Mouse (Mus musculus) midbrain, embryonic 16.5 days (tissue): Measurements from ENCODE around the gene Gm20441. TPM values are rescaled to one million over a fixed set of nuclear protein-coding genes. Genes with fewer than 3 reads are reported as not detected.
A peak's percentile ranks its signal among the peaks of the same experiment; 100 is the strongest.

ENCODE experiments used
- ATAC-seq: fragments of 200-750 bp; cut with Nextera tagmentation; 2 replicates; pipeline ENCODE4 v1.8.0; 2017; ENCODE audit warnings: moderate TSS enrichment
- H3K27ac ChIP-seq: fragments of 300-500 bp; sonication (generic); 2 replicates; pipeline ENCODE4 v1.5.1; 2014; ENCODE audit warnings: mild to moderate bottlenecking, low read length, mixed read lengths
- H3K27me3 ChIP-seq: fragments of 300-500 bp; sonication (generic); 2 replicates; pipeline ENCODE4 v1.6.1; 2014; ENCODE audit warnings: low read depth, low read length, mixed read lengths; ENCODE audit not compliant: control insufficient read depth, insufficient read depth
- H3K36me3 ChIP-seq: fragments of 300-500 bp; sonication (generic); 2 replicates; pipeline ENCODE4 v1.6.1; 2014; ENCODE audit warnings: mild to moderate bottlenecking, low read length, moderate library complexity, mixed read lengths; ENCODE audit not compliant: control insufficient read depth, insufficient read depth
- H3K4me1 ChIP-seq: fragments of 300-500 bp; sonication (generic); 2 replicates; pipeline ENCODE4 v1.6.1; 2014; ENCODE audit warnings: mild to moderate bottlenecking, low read length, mixed read lengths; ENCODE audit not compliant: control insufficient read depth, insufficient read depth
- H3K4me2 ChIP-seq: fragments of 300-500 bp; sonication (generic); 2 replicates; pipeline ENCODE4 v1.6.1; 2014; ENCODE audit warnings: mild to moderate bottlenecking, low read length, mixed read lengths
- H3K4me3 ChIP-seq: fragments of 300-500 bp; sonication (generic); 2 replicates; pipeline ENCODE4 v1.5.1; 2014; ENCODE audit warnings: low read depth, mild to moderate bottlenecking, low read length, moderate library complexity, mixed read lengths
- H3K9ac ChIP-seq: fragments of 300-500 bp; sonication (generic); 2 replicates; pipeline ENCODE4 v1.6.1; 2014; ENCODE audit warnings: low read depth, low read length, mixed read lengths
- H3K9me3 ChIP-seq: fragments of 300-500 bp; sonication (generic); replicated peaks from 2 replicates; pipeline ENCODE4 v1.6.1; 2014; ENCODE audit warnings: mild to moderate bottlenecking, low read length, mixed read lengths; ENCODE audit not compliant: control insufficient read depth, poor library complexity, severe bottlenecking
- WGBS: fragments of 180-500 bp; shearing (Covaris S2); extraction: QIAGEN DNeasy Blood & Tissue Kit; methylation state at CpG from one replicate; pipeline ENCODE4 v1.1.7; 2014; 5-methylcytosine and 5-hydroxymethylcytosine counted together
- polyA plus RNA-seq: library from polyadenylated mRNA; unstranded; fragments of >200 nt; fragmentation: Nextera tagmentation; extraction: Ambion mirVana; gene quantifications from 2 replicates; pipeline ENCODE4 v1.2.1, GENCODE M21; 2015

Gm20441 gene
- not detected in 2 replicates for polyA plus RNA-seq

GRCm38 (mm10) chr10:75780769-75781578 lies at the start of gene Gm20441, which contains the start of gene Gstt3:
Gm20441 (minus strand) TSS chr10:75780954.
Gstt3 (minus strand) TSS chr10:75781414.
- no peak for ATAC-seq
- Histone ChIP-seq H3K27me3 (peaks cover 36% of the 10 kb centered on the region), H3K27ac (no peak within 1 kb of the TSS), H3K4me2 (peak within 1 kb of the TSS; percentile 56), H3K9ac (no peak within 1 kb of the TSS), H3K36me3 (no peaks in the 10 kb centered on the region), H3K9me3 (0 out of 2 replicates have a peak, but pooled peaks cover 2% of the 10 kb centered on the region), H3K4me3 (peak within 1 kb of the TSS; percentile 26), H3K4me1 (peaks cover 5% of the 10 kb centered on the region; the same call in 1 of the 2 replicates)
- WGBS: 2% methylated on average over 28 of the region's 28 CpGs

- Histone ChIP-seq H3K27ac (no peak overlapping the region), H3K27me3 (peaks cover 10% of the 10 kb centered on the region), H3K4me3 (no peak overlapping the region), H3K36me3 (no peaks in the 10 kb centered on the region), H3K9ac (no peak overlapping the region), H3K9me3 (no peaks in the 10 kb centered on the region), H3K4me1 (peaks cover 5% of the 10 kb centered on the region), H3K4me2 (no peak overlapping the region)
- ATAC-seq: no peak
- 97% methylated on average over 2 of the region's 2 CpGs for WGBS
Measured at GRCm38 (mm10) chr10:75830275-75830670, 49.5 kb upstream of the Gm20441 start.

- Histone ChIP-seq H3K27ac (no peak overlapping the region), H3K9ac (no peak overlapping the region), H3K4me1 (peaks cover 2% of the 10 kb centered on the region), H3K27me3 (peaks cover 10% of the 10 kb centered on the region), H3K9me3 (no peaks in the 10 kb centered on the region), H3K4me3 (no peak overlapping the region), H3K36me3 (no peaks in the 10 kb centered on the region), H3K4me2 (no peak overlapping the region)
- no peak for ATAC-seq
- WGBS: 77% methylated on average over 2 of the region's 2 CpGs
Measured at GRCm38 (mm10) chr10:75829529-75830274, 48.9 kb upstream of the Gm20441 start.

GRCm38 (mm10) chr10:75828500-75828931 lies 47.8 kb upstream of the Gm20441 start:
- Histone ChIP-seq H3K27ac (no peak overlapping the region), H3K4me1 (no peaks in the 10 kb centered on the region), H3K4me2 (no peak overlapping the region), H3K9ac (no peak overlapping the region), H3K4me3 (no peak overlapping the region), H3K27me3 (peaks cover 3% of the 10 kb centered on the region), H3K9me3 (no peaks in the 10 kb centered on the region), H3K36me3 (no peaks in the 10 kb centered on the region)
- 0 out of 2 replicates have a peak, but pooled peaks have one; percentile 32 for ATAC-seq

- 90% methylated on average over 4 of the region's 4 CpGs for WGBS
- Histone ChIP-seq H3K9ac (no peak overlapping the region), H3K9me3 (no peaks in the 10 kb centered on the region), H3K36me3 (no peaks in the 10 kb centered on the region), H3K27me3 (no peaks in the 10 kb centered on the region), H3K4me3 (no peak overlapping the region), H3K4me2 (no peak overlapping the region), H3K4me1 (no peaks in the 10 kb centered on the region), H3K27ac (no peak overlapping the region)
- no peak for ATAC-seq
Measured at GRCm38 (mm10) chr10:75827668-75828360, 47.1 kb upstream of the Gm20441 start.

GRCm38 (mm10) chr10:75824530-75824929 lies 43.8 kb upstream of the Gm20441 start:
- H3K4me2 ChIP-seq: no peak overlapping the region
- H3K9ac ChIP-seq: no peak overlapping the region
- no peaks in the 10 kb centered on the region for H3K27me3 ChIP-seq
- H3K36me3 ChIP-seq: no peaks in the 10 kb centered on the region
- no peaks in the 10 kb centered on the region for H3K4me1 ChIP-seq
- no peak for ATAC-seq
- H3K27ac ChIP-seq: no peak overlapping the region
- no peak overlapping the region for H3K4me3 ChIP-seq
- no peaks in the 10 kb centered on the region for H3K9me3 ChIP-seq
- WGBS: 88% methylated on average over 4 of the region's 4 CpGs

GRCm38 (mm10) chr10:75823782-75824181 lies 43.0 kb upstream of the Gm20441 start:
- Histone ChIP-seq H3K4me1 (no peaks in the 10 kb centered on the region), H3K27me3 (no peaks in the 10 kb centered on the region), H3K4me3 (no peak overlapping the region), H3K9me3 (no peaks in the 10 kb centered on the region), H3K36me3 (no peaks in the 10 kb centered on the region), H3K27ac (no peak overlapping the region), H3K9ac (no peak overlapping the region), H3K4me2 (no peak overlapping the region)
- WGBS: 100% methylated on average over 1 of the region's 1 CpGs
- no peak for ATAC-seq

- H3K9me3 ChIP-seq: no peaks in the 10 kb centered on the region
- no peak within 1 kb of the TSS for H3K9ac ChIP-seq
- H3K4me3 ChIP-seq: no peak within 1 kb of the TSS
- H3K36me3 ChIP-seq: no peaks in the 10 kb centered on the region
- H3K27me3 ChIP-seq: no peaks in the 10 kb centered on the region
- ATAC-seq: no peak
- 93% methylated on average over 2 of the region's 2 CpGs for WGBS
- H3K27ac ChIP-seq: no peak within 1 kb of the TSS
- no peaks in the 10 kb centered on the region for H3K4me1 ChIP-seq
- no peak within 1 kb of the TSS for H3K4me2 ChIP-seq
Measured at GRCm38 (mm10) chr10:75822443-75822842, 41.7 kb upstream of the Gm20441 start, which contains the start of gene Gstt4. Gstt4 (minus strand) TSS chr10:75822543.
